Mouse (Mus musculus): ENCODE data around the gene Faf1. TPM values are rescaled to one million over a fixed set of nuclear protein-coding genes. Genes with fewer than 3 reads are reported as not detected.

Faf1 gene
- polyA plus RNA-seq (2017; shearing (Covaris generic)): 48.9 TPM

GRCm38 (mm10) chr4:109676218-109677215 lies at the start of gene Faf1:
TSS of gene Faf1 (plus strand) at chr4:109676588.

GRCm38 (mm10) chr4:109666461-109667269 lies 9.7 kb upstream of the Faf1 start, which contains the start of gene Cdkn2c:
TSS of gene Cdkn2c (minus strand) at chr4:109667189.

GRCm38 (mm10) chr4:109977148-109978067 lies 301.0 kb downstream of the Faf1 start, which contains the start of gene Dmrta2:
TSS of gene Dmrta2 (plus strand) at chr4:109978053.

Other genes starting within 250 kb of the Faf1 start
- 40.3 TPM for gene Rnf11, start 191.9 kb upstream of the Faf1 start, polyA plus RNA-seq (2017; shearing (Covaris generic))
- not detected for gene 4930522H14Rik, start 145.3 kb upstream of the Faf1 start, polyA plus RNA-seq (2017; shearing (Covaris generic))
- 1.9 TPM for gene Cdkn2c, start 9.4 kb upstream of the Faf1 start, polyA plus RNA-seq (2017; shearing (Covaris generic))